Mouse (Mus musculus): ENCODE measurements around the gene Cerk. TPM values are rescaled to one million over a fixed set of nuclear protein-coding genes. Genes with fewer than 3 reads are reported as not detected.
"Not testable (repeated sequence)": the region's sequence is repeated elsewhere in the genome, so short reads cannot be mapped to it uniquely, and the experiment has no call there.

Cerk gene
- polyA plus RNA-seq, 1 experiment from 2014 or later: 16.3 TPM

DNA sequence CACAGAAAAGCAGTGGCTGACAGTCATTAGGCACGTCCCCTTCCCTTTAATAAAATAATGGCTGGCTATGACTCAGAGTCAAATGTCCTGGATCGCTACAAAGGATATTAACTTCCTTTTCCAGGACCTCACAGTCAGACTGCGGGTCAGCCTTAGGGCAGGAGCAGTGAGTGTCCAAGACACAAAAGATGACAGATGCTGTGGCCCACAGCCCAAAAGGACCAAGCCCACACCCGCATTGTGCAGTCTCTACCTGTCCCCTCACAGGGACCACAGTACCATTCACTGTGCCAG is 16.2 kb downstream of the Cerk start:
- H3K9ac ChIP-seq: no peak overlapping the region
- no peaks in the 10 kb centered on the region for H3K27me3 ChIP-seq (replicated peaks)
- H3K9me3 ChIP-seq (replicated peaks): no peaks in the 10 kb centered on the region
- peaks cover 3% of the 10 kb centered on the region; the same call in 1 of the 2 replicates for H3K36me3 ChIP-seq
- H3K4me1 ChIP-seq (replicated peaks): peaks cover 69% of the 10 kb centered on the region
- H3K4me3 ChIP-seq: no peak overlapping the region
- H3K4me2 ChIP-seq: no peak overlapping the region
- ATAC-seq (ENCODE audit: insufficient number of reproducible peaks, low FRiP score): no peak
- WGBS: 76% methylated on average over 4 of the region's 4 CpGs
- H3K27ac ChIP-seq (ENCODE audit: poor library complexity, severe bottlenecking): peak overlapping the region; percentile 23; the same call in 1 of the 2 replicates

DNA sequence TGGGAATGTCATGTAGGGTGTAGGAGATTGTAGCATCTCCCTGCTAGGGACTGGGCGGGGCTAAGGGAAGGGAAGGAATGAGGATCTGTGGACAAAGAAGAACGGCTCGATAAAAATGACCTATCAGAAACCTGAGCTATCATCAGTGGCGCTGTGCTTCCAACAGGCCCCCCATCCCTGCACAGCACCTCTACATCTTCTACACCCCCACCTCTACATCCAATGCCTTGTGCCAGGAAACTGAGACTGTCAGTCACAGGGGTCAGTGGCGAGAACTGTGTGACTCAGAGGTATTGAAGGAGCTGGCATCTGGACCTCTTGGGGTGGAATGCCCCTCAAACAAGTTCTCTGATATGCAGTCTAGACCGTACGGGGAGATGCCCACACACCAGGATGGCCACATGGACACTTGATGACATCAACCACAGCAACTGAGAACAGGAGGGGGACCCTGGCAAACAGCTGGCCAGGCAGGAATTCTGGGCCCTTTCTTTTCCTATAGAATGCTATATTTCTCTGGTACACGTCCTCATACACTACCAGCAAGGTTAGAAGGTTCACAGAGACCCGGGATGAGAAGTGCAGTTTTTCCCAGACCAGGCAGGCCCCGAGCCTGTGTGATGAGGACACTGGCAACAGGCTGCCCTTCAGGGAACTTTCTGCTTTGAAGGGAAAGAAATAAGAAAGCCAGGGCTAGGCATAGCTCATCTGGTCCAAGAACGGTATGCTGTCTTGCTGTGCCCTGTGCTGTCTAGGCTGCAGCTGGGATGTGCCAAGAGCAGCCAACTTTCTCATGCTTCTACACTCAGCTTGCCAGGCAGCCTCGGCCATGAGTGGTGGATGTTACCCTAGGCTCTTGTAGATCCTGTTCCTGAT is 16.8 kb downstream of the Cerk start:
- Histone ChIP-seq H3K4me2 (peak overlapping the region; percentile 10; the same call in 1 of the 2 replicates), H3K36me3 (peaks cover 8% of the 10 kb centered on the region; the same call in 1 of the 2 replicates), H3K4me3 (no peak overlapping the region), H3K4me1 (replicated peaks) (peaks cover 64% of the 10 kb centered on the region), H3K27ac (ENCODE audit: poor library complexity, severe bottlenecking) (peak overlapping the region; percentile 6; the same call in 1 of the 2 replicates), H3K9ac (no peak overlapping the region), H3K27me3 (replicated peaks) (no peaks in the 10 kb centered on the region), H3K9me3 (replicated peaks) (no peaks in the 10 kb centered on the region)
- WGBS: 64% methylated on average over 12 of the region's 12 CpGs
- ATAC-seq (ENCODE audit: insufficient number of reproducible peaks, low FRiP score): no peak

DNA sequence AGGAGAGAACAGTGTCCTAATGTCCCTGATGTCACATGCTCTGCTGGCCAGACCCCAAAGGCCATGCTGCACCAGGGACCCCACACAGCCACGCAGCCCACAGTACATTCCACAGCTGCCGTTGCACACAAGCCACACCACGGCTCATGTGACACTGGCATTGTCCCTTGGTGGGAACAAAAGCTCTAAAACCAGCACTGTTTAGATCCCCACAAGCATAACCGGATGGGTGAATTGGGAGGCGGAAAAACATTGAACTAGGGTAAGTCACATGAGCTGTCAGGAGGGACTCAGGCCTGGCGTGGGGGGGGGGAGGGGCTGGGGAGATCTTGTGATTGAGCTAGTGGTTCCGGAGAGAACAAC is 17.5 kb downstream of the Cerk start:
- peaks cover 13% of the 10 kb centered on the region; the same call in 1 of the 2 replicates for H3K36me3 ChIP-seq
- ATAC-seq (ENCODE audit: insufficient number of reproducible peaks, low FRiP score): no peak
- H3K9me3 ChIP-seq (replicated peaks): no peaks in the 10 kb centered on the region
- no peaks in the 10 kb centered on the region for H3K27me3 ChIP-seq (replicated peaks)
- peak overlapping the region; percentile 10; the same call in 1 of the 2 replicates for H3K4me2 ChIP-seq
- no peak overlapping the region for H3K9ac ChIP-seq
- H3K27ac ChIP-seq (ENCODE audit: poor library complexity, severe bottlenecking): peak overlapping the region; percentile 6; the same call in 1 of the 2 replicates
- H3K4me3 ChIP-seq: no peak overlapping the region
- H3K4me1 ChIP-seq (replicated peaks): peaks cover 57% of the 10 kb centered on the region
- 47% methylated on average over 7 of the region's 7 CpGs for WGBS

DNA sequence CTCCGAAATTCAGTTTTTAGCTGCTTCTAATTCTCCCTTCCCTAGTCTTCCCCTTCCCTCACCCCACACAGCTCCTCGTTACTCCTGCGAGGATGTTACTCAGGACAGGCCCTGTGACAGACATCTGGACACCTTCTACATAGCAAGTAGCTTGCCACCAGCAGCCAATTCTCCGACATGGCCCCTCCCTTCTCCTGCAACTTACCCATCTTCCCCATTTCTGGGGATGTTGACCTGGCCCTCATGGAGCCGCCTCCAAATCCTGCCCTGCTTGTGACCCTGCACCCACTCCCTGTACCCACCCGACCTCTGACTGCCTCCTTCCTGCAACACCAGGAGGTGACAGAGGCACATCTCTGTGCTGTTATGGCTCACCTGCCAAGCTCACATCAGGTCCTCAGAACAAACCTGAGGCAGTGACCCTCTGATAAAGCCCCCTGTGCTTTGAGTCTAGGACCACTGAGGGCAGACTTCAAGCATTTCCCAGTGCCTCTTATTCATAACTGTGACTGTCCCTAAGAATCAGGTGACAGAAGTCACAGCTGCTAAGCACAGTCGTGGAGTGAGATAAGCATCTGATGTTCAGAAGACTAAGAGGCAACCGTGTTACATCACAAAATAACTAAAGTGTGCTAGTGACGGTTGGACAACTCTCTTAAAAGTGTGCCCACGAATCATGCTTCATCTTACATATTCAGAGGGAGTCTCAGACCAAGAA is 18.0 kb downstream of the Cerk start:
- Histone ChIP-seq H3K4me2 (no peak overlapping the region), H3K9ac (no peak overlapping the region), H3K9me3 (replicated peaks) (no peaks in the 10 kb centered on the region), H3K27me3 (replicated peaks) (no peaks in the 10 kb centered on the region), H3K36me3 (peaks cover 17% of the 10 kb centered on the region), H3K27ac (ENCODE audit: poor library complexity, severe bottlenecking) (no peak overlapping the region), H3K4me1 (replicated peaks) (peaks cover 51% of the 10 kb centered on the region), H3K4me3 (no peak overlapping the region)
- 65% methylated on average over 10 of the region's 10 CpGs for WGBS
- no peak for ATAC-seq (ENCODE audit: insufficient number of reproducible peaks, low FRiP score)

DNA sequence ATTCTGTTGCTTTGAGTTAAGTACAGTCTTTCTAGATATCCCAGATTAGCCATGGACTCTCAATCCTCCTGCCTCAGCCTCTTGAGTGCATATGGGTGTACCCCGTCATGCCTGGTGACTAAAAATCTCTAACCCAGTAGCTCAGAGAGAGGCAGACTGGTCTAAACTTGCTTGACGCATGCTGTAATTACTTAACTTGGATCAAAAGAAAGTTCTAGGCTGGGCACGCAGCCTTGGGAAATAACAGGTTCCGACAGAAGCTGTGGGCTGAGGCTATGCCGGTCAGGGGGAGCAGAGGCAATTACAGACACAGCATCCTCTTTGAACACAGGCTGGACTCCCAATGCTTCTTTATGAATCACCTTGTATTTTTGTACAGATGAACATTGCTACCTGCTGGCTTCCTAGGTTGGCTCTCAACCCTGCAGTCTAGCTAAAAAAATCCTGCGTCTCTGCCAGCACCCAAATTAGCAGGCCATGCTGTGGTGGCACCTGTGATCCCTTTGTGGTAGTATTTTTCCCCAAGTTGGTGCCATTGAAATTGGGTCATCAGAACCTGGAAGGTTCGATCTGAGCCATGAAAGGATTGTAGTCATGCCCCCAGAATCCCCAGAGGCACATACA is 18.8 kb downstream of the Cerk start:
- ATAC-seq (ENCODE audit: insufficient number of reproducible peaks, low FRiP score): no peak
- H3K4me2 ChIP-seq: no peak overlapping the region
- no peaks in the 10 kb centered on the region for H3K9me3 ChIP-seq (replicated peaks)
- H3K27ac ChIP-seq (ENCODE audit: poor library complexity, severe bottlenecking): no peak overlapping the region
- no peak overlapping the region for H3K4me3 ChIP-seq
- H3K27me3 ChIP-seq (replicated peaks): no peaks in the 10 kb centered on the region
- H3K9ac ChIP-seq: no peak overlapping the region
- H3K36me3 ChIP-seq: peaks cover 24% of the 10 kb centered on the region
- peaks cover 43% of the 10 kb centered on the region for H3K4me1 ChIP-seq (replicated peaks)
- 86% methylated on average over 7 of the region's 7 CpGs for WGBS

DNA sequence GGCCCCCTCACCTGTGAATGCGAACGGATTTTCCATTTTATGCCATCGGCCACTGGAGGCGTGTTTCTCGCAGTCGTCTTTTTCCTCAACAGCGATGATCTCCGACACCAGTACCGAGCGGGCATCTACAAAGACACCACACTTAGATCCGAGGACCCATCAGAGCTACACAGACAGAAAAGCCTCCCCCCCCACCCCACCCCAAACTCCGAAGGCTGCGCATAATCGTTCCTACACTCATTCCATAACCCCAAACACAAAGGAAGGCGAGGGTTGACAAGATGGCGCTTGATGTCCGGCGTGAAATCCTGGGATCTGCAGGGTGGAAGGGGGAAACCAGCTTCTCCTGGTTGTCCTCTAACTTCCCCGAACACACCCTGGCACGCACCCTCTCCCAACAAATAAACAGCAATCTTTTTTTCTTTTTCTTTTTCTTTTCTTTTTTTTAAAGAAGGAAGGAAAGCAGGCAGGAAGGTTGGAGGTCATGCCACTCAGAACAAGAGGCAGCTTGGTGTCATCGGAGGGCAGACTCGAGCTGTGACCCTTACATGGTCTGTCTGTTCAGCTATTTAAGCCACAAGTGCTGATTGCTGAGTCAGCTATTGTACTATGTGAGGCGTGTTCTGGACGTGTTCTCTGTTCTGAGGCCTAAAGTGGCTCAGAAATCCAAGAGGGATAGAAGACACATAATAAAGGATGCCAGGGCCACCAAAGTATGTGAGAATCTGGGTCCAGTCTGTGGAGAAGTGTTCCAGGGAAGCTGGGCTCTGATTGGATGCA is 19.9 kb downstream of the Cerk start:
- ATAC-seq (ENCODE audit: insufficient number of reproducible peaks, low FRiP score): no peak
- no peaks in the 10 kb centered on the region for H3K27me3 ChIP-seq (replicated peaks)
- WGBS: 84% methylated on average over 24 of the region's 24 CpGs
- peaks cover 35% of the 10 kb centered on the region for H3K36me3 ChIP-seq
- peaks cover 4% of the 10 kb centered on the region; the same call in 1 of the 2 replicates for H3K9me3 ChIP-seq (replicated peaks)
- H3K9ac ChIP-seq: no peak overlapping the region
- H3K27ac ChIP-seq (ENCODE audit: poor library complexity, severe bottlenecking): no peak overlapping the region
- H3K4me1 ChIP-seq (replicated peaks): peaks cover 36% of the 10 kb centered on the region
- H3K4me3 ChIP-seq: no peak overlapping the region
- no peak overlapping the region for H3K4me2 ChIP-seq

DNA sequence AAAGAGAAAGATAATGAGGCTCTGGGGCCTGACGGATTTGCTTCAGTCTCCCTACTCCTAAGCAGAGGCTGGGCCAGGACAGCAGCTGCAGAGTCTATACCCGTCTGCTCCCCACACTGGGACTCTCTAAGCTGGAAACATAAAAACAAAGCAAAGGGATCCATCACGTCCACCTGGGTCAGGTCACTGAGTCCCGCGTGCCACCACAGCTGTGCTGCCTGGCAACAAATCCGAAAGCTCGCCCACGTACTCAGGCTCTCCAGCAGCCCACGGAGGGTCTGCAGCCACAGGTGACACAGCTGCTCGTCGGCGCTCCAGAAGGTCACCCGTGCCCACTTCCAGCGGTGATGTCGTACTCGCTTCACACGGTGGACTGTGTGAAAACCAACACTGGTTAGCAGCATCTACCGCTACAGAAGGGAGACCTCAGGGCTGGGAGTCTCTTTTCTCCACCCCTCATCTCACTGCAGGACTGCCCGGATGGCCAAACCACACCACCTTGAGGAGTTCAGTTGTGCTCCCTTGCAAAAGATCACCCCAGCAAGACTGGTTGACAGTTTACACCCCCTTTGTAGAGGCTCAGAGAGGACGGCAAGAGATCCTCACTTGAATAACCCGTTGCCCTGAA is 21.1 kb downstream of the Cerk start:
- H3K4me1 ChIP-seq (replicated peaks): peaks cover 28% of the 10 kb centered on the region
- H3K9me3 ChIP-seq (replicated peaks): peaks cover 4% of the 10 kb centered on the region; the same call in 1 of the 2 replicates
- peaks cover 37% of the 10 kb centered on the region for H3K36me3 ChIP-seq
- H3K27ac ChIP-seq (ENCODE audit: poor library complexity, severe bottlenecking): no peak overlapping the region
- no peak overlapping the region for H3K9ac ChIP-seq
- WGBS: 77% methylated on average over 21 of the region's 21 CpGs
- H3K4me2 ChIP-seq: no peak overlapping the region
- no peak overlapping the region for H3K4me3 ChIP-seq
- no peaks in the 10 kb centered on the region for H3K27me3 ChIP-seq (replicated peaks)
- ATAC-seq (ENCODE audit: insufficient number of reproducible peaks, low FRiP score): no peak

DNA sequence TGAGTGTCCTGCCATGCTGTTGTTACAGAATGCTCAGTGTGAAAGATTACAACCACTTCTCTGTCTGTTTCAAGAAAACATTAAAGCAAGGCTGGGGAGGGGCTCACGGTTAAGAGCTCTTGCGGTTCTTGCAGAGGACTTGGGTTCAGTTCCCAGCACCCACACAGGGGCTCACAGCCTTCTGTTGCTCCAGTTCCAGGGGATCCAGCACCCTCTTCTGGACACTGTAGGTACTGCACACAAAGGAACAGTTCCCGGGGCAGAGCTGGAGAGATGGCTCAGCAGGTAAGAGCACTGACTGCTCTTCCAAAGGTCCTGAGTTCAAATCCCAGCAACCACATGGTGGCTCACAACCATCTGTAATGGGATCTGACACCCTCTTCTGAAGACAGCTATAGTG is 24.1 kb downstream of the Cerk start:
- H3K9me3 ChIP-seq (replicated peaks); ATAC-seq (ENCODE audit: insufficient number of reproducible peaks, low FRiP score); H3K27ac ChIP-seq (ENCODE audit: poor library complexity, severe bottlenecking); H3K4me2 ChIP-seq; H3K27me3 ChIP-seq (replicated peaks); H3K4me3 ChIP-seq; H3K9ac ChIP-seq: not testable (repeated sequence)
- Histone ChIP-seq H3K36me3 (peaks cover 46% of the 10 kb centered on the region), H3K4me1 (replicated peaks) (peaks cover 14% of the 10 kb centered on the region)
- WGBS: 97% methylated on average over 3 of the region's 3 CpGs

DNA sequence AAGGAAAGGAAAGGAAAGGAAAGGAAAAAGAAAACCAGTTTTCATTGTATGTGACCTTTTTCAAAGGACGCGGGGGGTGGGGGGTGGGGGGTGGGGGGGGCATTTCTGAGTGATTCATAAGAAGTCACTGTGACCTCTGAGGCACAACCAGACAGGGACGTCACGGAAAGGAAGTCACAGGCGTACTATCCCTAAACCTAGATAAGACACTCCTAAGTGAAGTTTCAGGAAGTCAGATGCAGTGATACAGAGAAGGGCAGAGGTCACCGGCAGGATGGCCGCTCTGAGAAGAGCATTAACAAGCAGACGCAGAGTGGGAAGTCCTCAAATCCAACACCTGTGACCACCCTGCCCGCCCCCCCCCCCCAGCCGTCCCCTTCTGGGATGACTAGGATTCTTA is 25.0 kb downstream of the Cerk start:
- Histone ChIP-seq H3K4me2 (no peak overlapping the region), H3K36me3 (peaks cover 55% of the 10 kb centered on the region), H3K27ac (ENCODE audit: poor library complexity, severe bottlenecking) (no peak overlapping the region), H3K9ac (no peak overlapping the region), H3K4me3 (no peak overlapping the region), H3K9me3 (replicated peaks) (peaks cover 4% of the 10 kb centered on the region; the same call in 1 of the 2 replicates), H3K4me1 (replicated peaks) (peaks cover 14% of the 10 kb centered on the region), H3K27me3 (replicated peaks) (no peaks in the 10 kb centered on the region)
- no peak for ATAC-seq (ENCODE audit: insufficient number of reproducible peaks, low FRiP score)
- 50% methylated on average over 10 of the region's 10 CpGs for WGBS

DNA sequence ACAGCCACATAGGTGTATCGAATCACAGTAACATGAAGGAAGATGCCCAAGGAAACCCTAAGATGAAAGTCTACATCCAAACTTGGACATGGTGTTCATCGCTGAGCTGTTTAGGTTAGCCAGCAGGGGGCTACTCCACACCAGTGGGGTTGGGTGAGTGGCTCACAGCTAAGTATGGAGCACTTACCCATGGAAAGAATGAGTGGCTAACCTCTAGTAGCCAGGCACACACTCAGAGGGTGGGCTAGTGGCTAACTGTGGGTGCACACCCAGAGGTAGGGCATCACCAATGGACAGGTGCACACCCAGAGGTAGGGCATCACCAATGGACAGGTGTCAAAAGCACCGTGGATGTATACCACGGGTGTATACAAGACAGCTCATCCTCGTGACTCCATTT is 26.2 kb downstream of the Cerk start:
- Histone ChIP-seq H3K9ac (no peak overlapping the region), H3K4me3 (no peak overlapping the region), H3K9me3 (replicated peaks) (peaks cover 4% of the 10 kb centered on the region; the same call in 1 of the 2 replicates), H3K27me3 (replicated peaks) (no peaks in the 10 kb centered on the region), H3K4me1 (replicated peaks) (peaks cover 14% of the 10 kb centered on the region), H3K27ac (ENCODE audit: poor library complexity, severe bottlenecking) (no peak overlapping the region), H3K36me3 (peaks cover 61% of the 10 kb centered on the region), H3K4me2 (no peak overlapping the region)
- no peak for ATAC-seq (ENCODE audit: insufficient number of reproducible peaks, low FRiP score)
- WGBS: 83% methylated on average over 5 of the region's 5 CpGs

Measured in heart, embryonic 12.5 days (tissue).